Mouse (Mus musculus) kidney, adult 8-10 months (tissue): ENCODE results near the gene Jak2.

Experiments used
- DNase-seq, 2 experiments: peaks; one replicate each; pipeline ENCODE4 v3.0.0; 2022

Jak2 gene

DNA sequence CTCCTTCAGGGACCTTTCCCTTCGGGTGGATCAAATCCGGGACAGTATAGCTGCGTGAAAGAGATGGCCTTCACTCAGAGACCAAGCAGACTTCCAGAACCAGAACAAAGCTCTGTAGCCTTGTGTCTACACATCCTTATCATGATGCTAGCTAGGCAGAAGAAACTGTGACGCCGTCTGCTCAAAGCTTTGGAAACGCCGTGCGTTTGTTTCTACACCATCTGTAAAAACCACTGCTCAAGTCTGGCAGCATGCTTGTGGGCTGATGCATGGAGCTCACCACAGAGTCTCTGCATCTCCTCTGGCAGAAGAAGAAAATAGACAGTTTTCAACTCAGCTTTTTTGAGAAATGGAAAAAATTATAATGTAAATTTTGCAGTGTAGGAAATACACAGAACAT, 60.2 kb downstream of the Jak2 start:
- no peak for DNase-seq

DNA sequence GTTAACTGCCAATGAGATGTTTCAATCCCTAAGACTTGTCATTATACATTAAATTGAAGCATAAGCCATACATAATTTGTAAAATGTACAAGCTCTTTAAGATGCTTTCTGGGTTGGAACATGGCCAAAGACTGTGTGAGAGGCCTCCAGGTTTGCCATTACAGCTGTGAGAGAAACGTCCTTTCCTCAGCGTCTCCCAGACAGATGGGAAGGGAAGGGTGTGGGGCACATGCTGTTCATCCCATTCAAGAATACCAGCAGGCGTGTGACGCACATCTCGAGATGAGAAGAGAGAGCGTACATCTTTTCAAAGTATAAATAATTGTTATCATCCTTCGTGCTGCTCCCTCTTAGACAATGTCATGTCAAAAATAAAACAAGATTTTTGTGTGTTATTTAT, 61.0 kb downstream of the Jak2 start:
- no peak for DNase-seq

DNA sequence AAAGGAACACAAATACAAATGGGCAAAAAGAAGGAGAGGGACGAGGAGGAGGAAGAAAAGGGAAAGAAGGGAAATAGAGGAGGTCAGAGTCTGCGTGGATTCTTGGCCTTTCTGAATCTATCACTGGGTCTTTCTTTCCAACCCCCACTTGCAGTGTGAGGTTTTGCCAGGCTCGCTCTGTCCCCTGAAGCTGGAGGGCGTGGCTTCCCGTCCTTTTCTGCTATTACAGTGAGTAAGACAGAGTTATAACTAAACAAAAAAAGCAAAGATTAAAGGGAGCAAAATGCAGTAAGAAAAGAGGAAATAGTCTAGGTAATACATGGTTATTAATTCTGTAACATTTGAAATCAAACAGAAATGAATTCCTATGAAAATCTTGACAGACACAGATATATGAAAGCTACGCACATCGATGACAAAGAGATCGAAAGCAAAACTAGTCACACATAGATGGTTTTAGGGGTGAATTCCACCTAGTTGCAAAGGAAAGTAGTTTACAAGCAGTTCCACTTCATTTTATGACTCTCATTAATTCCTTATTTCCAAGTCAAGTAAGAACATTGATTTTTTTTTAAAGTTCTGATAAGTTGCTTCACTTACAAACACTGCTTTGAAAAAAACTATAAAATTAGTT, 71.9 kb downstream of the Jak2 start:
- no peak for DNase-seq

DNA sequence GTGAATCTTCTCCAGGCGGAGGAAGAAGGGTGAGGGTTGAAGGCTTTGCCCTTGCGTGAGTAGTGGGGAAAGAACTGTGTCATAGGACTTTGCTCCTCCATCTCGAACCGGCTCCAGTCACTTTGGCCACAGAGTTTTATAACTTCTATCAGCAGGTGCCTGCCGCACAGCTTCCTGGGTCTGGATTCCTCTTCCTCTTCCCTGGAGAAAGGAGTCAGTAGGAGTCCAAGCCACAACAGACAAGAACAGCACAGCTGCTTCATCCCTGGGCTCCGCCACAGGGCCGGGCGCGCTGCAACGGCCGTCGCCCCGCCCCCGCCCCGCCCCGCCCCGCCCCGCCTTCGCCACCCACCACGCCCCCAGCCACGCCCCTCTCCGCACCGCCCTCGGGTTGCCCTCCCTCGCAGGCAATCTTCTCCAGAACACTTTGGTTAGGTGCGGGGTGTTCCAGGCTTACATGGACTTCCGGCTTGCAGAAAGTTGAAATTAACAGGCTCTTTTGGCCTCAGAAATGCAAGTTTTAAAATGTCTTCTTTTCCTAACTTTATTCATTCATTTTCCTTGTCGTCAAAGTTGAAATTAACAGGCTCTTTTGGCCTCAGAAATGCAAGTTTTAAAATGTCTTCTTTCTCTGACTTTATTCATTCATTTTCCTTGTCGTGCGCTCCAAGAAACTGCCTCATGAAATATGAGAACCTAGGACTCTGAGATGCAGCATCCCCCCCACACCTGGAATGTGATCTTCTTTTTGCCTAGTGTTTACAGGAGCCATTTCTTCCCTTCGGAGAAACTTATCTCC, 73.6 kb downstream of the Jak2 start, which contains the start of gene Insl6:
Insl6 (minus strand) TSS at position 304 of the 799 bp plus-strand sequence.
- peak; percentile 24 to 56 for DNase-seq

DNA sequence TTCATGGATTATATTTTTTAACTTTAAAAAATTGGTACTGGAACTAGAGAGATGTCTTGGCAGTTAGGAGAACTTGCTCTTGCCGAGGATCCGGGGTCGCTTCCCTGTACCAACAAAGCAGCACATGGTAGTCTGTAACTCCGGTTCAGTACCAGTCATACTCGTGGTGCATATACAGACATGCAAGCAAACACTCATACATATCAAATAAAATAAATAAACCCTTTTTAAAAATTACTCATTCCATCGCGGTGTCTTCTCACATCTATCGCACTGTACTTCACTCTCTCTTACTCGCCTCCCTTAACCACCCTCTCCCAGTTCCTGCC, 74.2 kb downstream of the Jak2 start:
- DNase-seq: no peak

DNA sequence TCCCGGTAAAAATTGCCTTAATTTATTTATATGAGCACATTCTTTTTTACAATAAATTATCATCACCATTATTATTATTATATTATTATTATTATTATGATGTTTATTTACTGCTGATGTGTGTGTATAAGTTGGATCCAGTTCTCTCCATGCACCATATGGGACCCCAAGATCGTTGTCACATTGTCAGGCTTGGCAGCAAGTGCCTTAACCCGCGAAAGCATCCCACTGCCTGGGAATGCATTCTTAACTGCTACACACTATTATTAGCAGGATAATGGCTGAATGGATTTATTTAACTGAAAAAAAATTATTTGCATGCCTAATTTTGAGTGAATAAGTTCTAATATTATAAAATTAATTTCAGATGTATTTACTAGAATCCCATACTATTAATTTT, 74.8 kb downstream of the Jak2 start:
- DNase-seq: no peak

DNA sequence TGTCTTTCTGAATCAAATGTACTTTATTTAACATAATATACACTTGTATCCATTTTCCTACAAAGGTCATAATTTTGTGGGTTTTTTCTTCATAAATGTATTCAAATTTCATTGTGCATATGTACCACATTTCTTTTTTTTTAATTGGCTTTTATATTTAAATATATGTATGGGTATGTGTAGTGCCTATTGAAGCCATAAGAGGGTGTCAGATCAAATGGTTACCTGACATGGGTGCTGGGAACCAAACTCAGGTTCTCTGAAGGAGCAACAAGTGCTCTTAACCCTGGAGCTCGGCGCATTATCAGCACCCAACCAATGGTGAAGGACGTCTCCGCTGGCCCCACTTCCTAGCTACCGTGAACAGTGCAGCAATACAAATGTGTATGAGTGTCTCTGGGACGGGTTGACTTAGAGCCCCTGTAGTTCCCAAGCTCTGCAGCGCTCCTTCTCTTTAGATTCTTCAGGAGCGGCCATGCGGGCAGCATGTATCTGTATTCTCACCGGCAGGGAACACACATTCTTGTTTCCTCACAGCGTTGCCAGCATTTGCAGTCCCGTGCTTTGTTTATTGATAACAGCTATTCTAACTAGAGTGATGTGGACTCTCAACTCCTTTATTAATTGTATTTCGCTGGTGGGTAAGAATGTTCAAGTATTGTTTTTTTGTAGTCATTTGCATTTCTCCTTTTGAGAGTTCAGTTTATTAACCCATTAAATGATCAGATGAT, 75.4 kb downstream of the Jak2 start:
- DNase-seq: no peak

DNA sequence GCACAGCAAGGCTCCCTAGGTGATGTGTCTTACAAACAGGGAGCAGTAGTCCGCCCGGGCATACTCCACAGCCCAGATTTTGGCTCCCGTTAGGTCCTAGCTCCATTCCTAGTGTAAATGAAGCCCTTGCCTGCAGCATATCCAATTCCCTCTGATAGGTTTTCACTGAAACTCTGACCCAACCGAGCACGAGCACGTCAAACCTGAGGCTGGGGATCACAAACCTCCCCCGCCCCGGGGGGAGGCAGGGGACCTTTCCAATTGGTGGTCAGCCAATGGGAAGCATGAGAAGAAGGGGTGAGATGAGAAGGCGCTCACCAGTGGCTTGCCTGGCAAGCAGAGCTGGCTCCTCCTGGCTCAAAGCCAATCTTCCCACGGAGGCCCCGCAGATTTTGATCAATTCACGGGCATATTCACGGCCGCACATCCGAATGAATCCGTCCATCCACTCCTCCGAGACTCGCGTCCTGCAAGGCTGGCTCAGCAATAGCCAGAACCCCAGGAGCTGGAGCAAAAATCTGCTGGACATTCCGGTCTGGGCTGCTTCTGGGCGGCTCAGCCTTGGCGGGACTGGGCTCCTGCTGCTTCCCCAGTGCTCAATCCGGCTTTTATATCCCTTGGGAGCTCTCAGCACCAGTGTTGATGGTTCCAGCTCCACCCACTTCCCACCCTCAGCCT, 82.6 kb downstream of the Jak2 start, which contains the start of gene Rln1:
Rln1 (minus strand) TSS at position 603 of the 678 bp plus-strand sequence.
- peak; percentile 28 to 38 for DNase-seq

DNA sequence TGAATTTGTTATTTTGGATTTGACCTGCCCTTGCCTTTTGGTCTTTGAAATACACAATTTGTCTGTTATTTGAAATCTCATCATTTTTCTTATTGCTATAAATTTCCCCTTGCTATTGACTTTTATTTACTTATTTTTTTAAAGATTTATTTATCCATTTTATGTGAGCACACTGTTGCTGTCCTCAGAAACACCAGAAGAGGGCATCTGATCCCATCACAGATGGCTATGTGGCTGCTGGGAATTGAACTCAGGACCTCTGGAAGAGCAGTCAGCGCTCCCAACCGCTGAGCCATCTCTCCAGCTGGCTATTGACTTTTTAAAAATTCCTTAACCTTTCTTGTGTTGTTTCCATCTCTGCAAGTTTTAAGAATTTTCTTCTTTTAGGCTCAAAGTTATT, 85.0 kb downstream of the Jak2 start:
- no peak for DNase-seq

DNA sequence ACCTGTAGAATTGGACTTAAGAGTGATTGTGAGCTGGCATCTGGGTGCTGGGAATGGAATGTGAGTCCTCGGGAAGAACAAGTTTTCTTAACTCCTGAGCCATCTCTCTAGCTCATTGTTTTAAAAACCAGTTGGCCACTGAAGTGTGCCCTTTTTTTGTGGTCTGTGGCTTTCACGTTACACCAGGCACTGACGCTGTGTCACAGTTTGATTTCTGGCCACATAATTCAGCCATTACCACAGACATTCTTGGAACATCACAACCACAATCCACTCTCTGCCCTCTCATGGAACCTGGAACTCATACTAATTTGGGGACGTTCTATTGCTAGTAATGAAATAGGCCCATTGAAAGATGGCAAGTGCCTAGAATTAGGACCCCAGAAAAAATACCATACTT, 89.4 kb downstream of the Jak2 start:
- DNase-seq: no peak

DNA sequence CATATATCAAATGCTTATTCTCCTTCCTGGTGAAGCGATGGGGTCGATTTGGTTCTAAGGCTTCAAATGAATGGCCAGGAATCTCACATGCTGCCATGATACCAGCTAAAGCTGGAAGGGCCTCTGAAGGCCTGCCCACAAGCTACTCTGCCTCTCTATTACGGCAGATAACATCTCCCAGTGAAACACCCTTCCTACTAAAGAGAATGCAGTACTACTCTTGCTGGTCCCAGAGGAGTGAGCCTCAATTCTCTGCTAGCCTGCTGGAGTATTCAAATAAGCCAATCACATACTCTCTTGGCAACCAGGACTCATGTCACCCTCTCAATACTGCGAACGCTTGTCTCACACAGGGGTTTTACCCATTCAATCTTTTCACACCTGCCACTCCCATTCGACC, 90.7 kb downstream of the Jak2 start:
- no peak for DNase-seq

DNA sequence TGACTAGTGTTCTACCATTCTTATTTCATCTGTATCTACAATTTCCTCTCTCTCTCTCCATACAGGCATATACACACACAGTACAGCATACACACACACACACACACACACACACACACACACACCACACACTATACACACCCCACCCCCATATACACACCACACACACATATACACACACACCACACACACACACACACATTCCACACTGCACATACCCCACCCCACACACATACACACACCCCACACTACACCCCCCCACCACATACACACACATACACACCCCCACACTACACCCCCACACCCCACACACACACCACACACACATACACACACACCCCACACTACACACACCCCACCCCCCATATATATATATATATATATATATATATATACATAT, 93.2 kb downstream of the Jak2 start:
- DNase-seq: no peak

DNA sequence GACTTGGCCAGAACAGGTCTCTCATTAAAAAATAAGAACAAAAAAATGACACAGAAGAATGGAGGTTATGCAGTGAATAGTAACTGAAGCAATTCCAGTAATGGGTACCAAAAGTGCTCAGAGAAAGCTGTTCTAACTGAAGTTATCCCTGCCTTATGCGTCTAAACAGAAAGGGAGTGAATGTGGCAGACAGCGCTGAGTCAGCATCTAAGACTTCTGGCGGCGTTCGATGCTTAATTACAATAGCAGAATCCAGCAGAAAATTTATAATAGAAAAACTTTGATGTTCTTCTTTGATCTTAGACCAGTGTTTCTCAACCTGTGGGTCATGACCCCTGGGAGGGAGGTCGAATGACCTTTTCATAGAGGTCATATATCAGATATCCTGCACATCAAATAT, 94.0 kb downstream of the Jak2 start:
- no peak for DNase-seq

DNA sequence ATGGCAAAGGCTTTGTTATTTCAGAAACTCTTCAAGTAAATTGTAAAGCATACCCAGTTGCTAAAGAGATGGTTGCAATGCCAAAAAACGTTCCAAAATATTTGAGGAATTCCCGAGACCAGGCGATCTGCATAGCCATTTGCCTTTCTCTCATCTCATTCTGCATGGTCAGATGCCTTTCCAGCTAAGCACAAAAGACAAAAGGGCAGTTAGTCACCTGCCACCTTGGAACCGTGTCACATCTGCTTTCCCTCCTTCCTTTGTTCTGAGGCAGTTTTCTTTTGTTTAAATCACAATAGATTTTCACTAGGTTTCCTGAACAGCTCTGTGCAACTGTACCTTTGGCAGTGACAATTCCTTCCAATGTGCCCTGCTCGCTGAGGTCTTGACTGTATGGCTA, 99.4 kb downstream of the Jak2 start:
- DNase-seq: no peak

DNA sequence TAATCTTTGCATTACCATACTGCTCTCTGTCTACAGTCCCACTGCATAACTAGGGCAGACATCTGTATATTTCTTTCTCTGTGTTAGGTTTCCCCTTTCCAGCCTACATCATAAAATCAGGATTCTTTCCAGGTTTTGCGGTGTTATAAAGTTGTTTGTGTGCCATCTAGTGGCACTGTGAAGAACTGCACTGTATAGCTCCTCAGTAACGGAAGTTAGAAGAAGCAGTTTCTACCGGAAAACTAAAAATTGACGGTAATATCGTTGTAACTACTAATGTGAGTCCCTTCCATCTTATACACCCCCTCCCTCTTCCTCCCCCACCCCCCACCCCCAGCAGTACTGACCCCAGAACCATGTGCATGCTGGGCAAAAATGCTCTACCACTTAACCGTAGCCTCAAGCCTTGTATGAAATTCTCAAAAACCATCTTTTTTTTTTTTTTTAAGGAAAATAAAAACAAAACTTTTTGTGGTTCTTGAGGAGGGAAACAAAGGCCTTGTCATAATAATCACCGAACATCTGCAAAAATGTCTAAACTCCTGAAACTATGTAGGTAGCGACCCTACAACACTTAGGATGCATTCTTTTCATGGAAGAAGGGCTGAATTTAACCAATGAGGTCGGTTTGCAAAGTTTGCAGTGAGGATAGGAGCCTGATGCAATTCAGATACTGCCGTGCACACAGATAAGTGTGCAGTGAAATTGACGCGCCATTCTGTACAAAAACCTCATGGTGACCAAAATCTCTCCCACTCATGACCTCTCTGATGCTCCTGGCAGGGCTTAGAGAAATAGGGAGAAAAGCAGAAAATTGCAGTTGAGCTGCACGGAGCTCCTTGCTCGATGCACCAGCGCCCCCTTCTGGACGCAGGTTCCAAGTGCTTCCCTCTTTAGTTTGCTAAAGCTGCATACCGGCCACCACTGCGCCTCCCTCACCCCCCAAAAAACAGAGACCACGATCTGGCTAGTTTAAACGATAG, 103.6 kb downstream of the Jak2 start:
- peak; percentile 77 to 88 for DNase-seq

DNA sequence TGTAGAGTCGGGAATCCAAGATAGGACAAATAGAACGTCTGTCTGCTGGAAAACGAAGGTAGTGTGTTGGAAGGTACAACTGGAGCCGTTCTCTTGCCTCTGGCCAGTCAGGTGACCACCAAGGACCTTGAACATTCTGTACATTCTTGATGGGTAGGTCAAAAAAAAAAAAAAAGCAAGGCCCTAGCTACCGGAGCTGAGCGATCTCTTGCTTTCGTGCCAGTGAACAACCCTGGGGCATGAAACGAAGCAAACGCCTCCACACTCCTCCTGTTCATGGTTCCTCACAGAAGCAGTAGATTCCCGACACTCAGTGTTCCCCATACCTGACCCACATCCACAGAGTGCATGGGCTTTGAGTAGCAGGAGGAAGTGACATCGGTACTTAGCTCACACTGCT, 104.7 kb downstream of the Jak2 start:
- DNase-seq: peak; percentile 16 to 47

DNA sequence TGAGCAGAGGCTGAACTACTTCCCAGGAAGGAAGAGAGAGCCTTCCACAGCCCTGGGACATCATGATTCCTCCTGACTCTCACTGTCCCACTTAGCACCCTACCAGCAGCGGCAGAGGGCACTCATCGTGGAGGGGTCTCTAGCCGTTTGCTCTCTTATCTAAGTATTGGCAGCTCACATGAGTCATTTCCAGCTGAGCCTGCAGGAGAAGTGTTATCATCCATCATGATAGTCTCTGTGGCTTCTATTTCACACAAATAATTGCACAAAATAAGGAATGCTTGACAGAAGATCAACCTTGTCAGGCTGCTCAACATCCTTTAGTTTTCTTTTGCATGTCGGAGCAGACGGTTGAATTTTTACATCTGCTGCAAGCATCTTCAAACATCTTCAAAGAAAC, 108.6 kb downstream of the Jak2 start:
- DNase-seq: no peak

DNA sequence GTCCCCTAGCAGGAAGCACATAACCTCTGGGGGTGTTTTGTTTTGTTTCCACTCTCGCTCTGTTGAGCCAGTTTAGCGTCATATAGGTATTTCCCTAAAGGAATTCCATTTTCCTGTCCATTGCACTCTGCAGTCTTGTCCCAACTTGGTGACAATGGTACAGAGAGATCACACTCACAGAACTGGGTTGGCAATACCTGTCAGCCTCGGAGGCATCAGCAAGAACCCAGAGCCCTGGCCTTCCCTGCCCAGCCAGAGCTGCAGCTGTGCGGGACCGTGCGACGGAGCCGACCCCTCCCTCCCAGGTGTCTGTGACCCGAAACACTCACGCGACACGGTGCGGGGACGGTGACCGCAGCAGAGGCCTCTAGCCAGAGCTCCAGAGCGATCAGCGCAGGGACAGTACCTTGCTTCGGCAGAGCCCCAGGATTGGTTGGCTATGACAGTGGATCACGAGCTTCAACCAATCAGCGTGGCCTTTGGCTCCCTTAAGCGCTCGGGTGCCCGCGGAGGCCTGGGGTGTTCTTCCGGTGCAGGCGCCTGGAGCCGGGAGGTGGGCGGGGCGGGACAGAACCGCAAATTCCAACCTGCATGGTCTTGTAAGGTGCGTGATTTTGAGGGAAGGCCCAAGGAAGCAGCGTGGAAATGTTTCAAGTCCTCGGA, 110.0 kb downstream of the Jak2 start:
- DNase-seq: peak; percentile 91 to 92

DNA sequence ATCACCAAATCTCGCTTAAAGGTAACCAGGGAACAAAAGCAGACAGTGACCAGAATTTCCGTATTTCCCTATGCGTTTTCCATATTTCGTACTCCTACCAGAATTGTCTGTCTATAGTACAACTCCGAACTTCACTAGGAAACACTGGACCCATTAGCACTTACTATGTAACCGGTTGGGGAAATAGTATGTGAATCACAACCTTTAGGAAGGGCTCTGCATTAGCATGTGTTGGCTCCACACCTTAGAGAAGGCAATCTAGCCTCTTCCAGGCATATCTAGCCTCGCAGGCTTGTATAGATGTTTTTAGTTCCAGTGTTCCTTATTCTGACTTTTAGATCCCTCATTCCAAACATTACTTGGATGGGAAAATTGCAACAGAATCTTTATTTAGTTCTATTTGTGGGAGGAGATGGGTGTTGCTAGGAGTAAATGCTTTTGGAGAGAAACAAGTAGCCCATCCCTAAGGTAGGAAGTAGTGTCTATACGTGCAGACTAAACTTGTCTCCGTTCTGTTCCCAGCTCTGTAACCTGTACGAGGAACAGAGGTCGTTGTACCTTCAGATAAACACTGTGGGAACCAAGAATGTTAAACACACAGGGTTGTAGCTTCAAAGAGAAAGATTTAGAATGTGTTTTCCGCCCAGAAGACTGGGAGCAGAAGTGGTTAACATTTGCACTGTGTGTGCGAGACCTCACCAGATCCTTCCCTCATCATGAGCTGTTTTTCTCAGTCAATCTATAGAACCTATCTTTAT, 110.7 kb downstream of the Jak2 start:
- no peak for DNase-seq
